Mouse (Mus musculus) E14TG2a.4 (cell line): Measurements from ENCODE around the gene Fgfr1op2.

Source experiments
- CTCF ChIP-seq: conservative IDR thresholded peaks from 2 replicates; pipeline ENCODE4 v1.5.1; 2014; ENCODE audit warnings: low read length
- NANOG ChIP-seq: IDR thresholded peaks from 2 replicates; pipeline ENCODE4 v1.6.1; 2014; ENCODE audit warnings: borderline replicate concordance, low read length, mixed read lengths

- TF ChIP-seq CTCF (no peak), NANOG (no peak)
These were observed 37.5 kb downstream of the Fgfr1op2 start for GRCm38 (mm10) chr6:146614541-146614940.
